Mouse (Mus musculus) heart, adult 2 months (tissue): ENCODE measurements around the gene Sec14l4.

Experiments used
- CTCF ChIP-seq: fragments of 200-600 bp; IDR thresholded peaks from 2 replicates; pipeline ENCODE4 v1.8.1; 2022; ENCODE audit warnings: antibody characterized with exemption, mild to moderate bottlenecking, moderate library complexity
- EP300 ChIP-seq: fragments of 200-500 bp; IDR thresholded peaks from 2 replicates; pipeline ENCODE4 v1.6.1; 2011; ENCODE audit warnings: low read depth, low read length, control low read depth; ENCODE audit not compliant: insufficient read depth
- POLR2A ChIP-seq: fragments of 200-500 bp; IDR thresholded peaks from 2 replicates; pipeline ENCODE4 v1.6.1; 2011; ENCODE audit warnings: mild to moderate bottlenecking, low read depth, low read length, control low read depth; ENCODE audit not compliant: insufficient read depth

DNA sequence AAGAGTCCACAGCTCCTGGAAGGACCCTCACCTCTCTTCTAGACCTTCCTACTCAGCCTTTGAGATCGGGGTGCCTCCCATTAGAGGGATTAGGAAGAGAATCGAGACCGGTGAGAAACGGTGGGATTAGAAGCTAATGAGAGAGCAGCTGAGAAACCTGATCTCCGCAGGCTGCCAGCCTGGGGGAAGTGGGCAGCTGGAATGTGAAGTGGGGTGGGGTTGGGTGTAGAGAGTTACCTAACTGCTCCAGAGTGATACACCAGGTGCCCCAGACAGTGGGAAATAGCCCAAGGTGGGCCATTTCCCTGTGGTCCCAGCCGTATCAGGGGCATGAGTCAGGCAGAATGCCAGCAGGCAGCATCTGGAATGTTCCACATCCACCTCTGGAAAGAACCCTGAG lies 31.7 kb downstream of the Sec14l4 start:
- TF ChIP-seq EP300, result no peak
- no peak for TF ChIP-seq CTCF
- no peak for TF ChIP-seq POLR2A
